Mouse (Mus musculus) frontal cortex, adult 2 months (tissue): ENCODE data around the gene Synj2. TPM values are rescaled to one million over a fixed set of nuclear protein-coding genes. Genes with fewer than 3 reads are reported as not detected.

ENCODE experiments used
- DNase-seq, 2 experiments: peaks; one replicate each; pipeline ENCODE4 v3.0.0; 2022; ENCODE audit warnings: low spot score in 1 of 2; ENCODE audit errors: extremely low spot score in 1 of 2
- polyA plus RNA-seq: library from polyadenylated mRNA; depleted of rRNA; stranded (reverse); fragments of >200 nt; gene quantifications from 2 replicates; pipeline ENCODE4 v1.2.3, GENCODE M21; 2012; rRNA removed

Synj2 gene
- polyA plus RNA-seq: 19.9 and 23.6 TPM in 2 replicates

GRCm38 (mm10) chr17:5941230-5942043 is at the start of gene Synj2:
TSS of gene Synj2 (plus strand) at chr17:5941280.
- DNase-seq: no peak

- no peak for DNase-seq
These were observed 49.0 kb upstream of the Synj2 start for GRCm38 (mm10) chr17:5891933-5892683.

GRCm38 (mm10) chr17:5893092-5893491 is 48.0 kb upstream of the Synj2 start:
- DNase-seq: no peak

- no peak for DNase-seq
These were observed 47.4 kb upstream of the Synj2 start for GRCm38 (mm10) chr17:5893574-5894148.

- DNase-seq: no peak
These were observed 45.0 kb upstream of the Synj2 start for GRCm38 (mm10) chr17:5896066-5896465.

GRCm38 (mm10) chr17:5896607-5897006 is 44.5 kb upstream of the Synj2 start:
- DNase-seq: no peak

GRCm38 (mm10) chr17:5897326-5898200 is 43.5 kb upstream of the Synj2 start:
- DNase-seq: no peak

GRCm38 (mm10) chr17:5899251-5899650 is 41.8 kb upstream of the Synj2 start:
- no peak for DNase-seq

- no peak for DNase-seq
These were observed 39.7 kb upstream of the Synj2 start for GRCm38 (mm10) chr17:5901381-5901780.

GRCm38 (mm10) chr17:5903630-5904301 is 37.3 kb upstream of the Synj2 start:
- DNase-seq: no peak

GRCm38 (mm10) chr17:5909681-5910080 is 31.4 kb upstream of the Synj2 start:
- no peak for DNase-seq

- peak in 1 of 2 experiments; percentile 63 for DNase-seq
These were observed 29.5 kb upstream of the Synj2 start for GRCm38 (mm10) chr17:5911591-5911990.

GRCm38 (mm10) chr17:5912797-5913196 is 28.3 kb upstream of the Synj2 start:
- no peak for DNase-seq

GRCm38 (mm10) chr17:5914217-5914616 is 26.9 kb upstream of the Synj2 start:
- DNase-seq: no peak

GRCm38 (mm10) chr17:5921954-5922353 is 19.1 kb upstream of the Synj2 start:
- DNase-seq: no peak

- DNase-seq: peak in 1 of 2 experiments; percentile 65
These were observed 17.8 kb upstream of the Synj2 start for GRCm38 (mm10) chr17:5923281-5923680.

- peak; percentile 30 to 78 for DNase-seq
These were observed 16.8 kb upstream of the Synj2 start for GRCm38 (mm10) chr17:5924238-5924637.

GRCm38 (mm10) chr17:5926710-5927109 is 14.4 kb upstream of the Synj2 start:
- DNase-seq: no peak

- DNase-seq: no peak
These were observed 12.0 kb upstream of the Synj2 start for GRCm38 (mm10) chr17:5929031-5929430.

GRCm38 (mm10) chr17:5932161-5932560 is 8.9 kb upstream of the Synj2 start:
- DNase-seq: no peak
